Mouse (Mus musculus) urinary bladder, postnatal 25 days (tissue): ENCODE data around the gene Rarg.
"Not testable (repeated sequence)": the region's sequence is repeated elsewhere in the genome, so short reads cannot be mapped to it uniquely, and the experiment has no call there.

Source experiments
- DNase-seq: peaks from one replicate; pipeline ENCODE4 v3.0.0; 2022; ENCODE audit warnings: low spot score

Gene Rarg

DNA sequence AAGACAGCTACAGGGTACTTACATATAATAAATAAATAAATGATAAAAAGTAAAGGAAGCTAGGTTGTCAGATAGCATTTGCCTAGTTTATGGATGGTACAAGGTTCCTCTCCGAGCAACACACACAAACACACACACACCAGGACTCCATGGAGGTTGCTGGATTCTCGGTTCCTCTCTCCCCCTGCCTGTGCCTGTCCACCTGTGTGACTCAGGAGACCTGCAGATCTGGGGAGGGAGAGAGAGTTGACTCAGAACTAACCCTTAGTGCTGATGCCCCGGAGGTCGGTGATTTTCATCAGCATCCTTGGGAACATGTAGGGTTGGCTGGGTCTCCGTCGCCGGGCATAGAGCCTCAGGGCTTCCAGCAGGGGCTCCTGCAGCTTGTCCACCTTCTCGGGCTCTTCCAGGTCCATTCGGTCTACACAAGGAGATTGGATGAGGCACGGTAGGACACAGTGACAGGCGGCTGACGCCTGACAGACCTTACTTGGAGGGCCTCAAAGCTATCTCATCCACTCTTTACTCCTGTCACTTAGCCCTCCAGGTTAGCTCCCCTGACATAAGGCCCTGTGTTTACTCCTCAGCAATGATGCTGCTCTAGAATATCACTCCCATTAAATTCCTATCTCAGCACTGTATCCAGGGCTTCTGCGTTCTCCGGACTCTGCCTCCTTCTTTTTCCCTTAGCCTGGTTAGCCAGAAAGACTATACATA lies 18.6 kb downstream of the Rarg start:
- DNase-seq: no peak

DNA sequence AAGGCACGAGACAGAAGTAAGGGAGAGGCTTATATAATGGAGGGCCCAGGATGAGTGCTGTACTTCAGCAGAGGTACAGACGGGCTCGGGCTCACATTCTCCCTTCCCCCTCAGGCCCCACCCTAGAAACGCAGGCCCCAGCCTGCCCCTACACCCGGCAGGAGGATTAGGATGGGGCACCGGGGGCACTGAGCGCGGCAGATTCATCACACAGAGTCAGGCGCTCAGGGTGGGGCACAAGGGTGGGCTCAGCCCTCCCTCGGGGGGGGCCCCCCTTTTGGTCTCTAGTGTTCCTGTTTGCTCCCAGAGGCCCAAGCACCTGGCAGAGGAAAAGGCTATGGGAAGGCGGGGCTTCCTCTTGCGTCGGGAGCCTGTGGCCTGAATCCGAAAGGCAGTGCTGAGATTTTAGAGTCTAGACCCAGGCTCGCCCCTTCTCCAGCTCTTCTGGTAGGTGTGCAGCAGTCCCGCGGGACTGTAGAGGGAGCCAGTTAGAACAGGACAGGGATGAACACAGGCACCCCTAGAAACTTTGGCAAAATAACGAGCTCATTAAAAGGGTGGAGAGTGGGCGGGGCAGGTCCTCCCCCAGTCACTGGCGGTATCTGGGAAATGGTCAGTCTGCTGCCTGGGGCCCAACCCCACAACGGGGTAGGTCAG lies 21.8 kb downstream of the Rarg start:
- DNase-seq: peak; percentile 55

GRCm38 (mm10) chr15:102233896-102234295 lies 23.4 kb downstream of the Rarg start:
- DNase-seq: no peak

GRCm38 (mm10) chr15:102232764-102233163 lies 24.6 kb downstream of the Rarg start:
- no peak for DNase-seq

- DNase-seq: no peak
These were observed 25.6 kb downstream of the Rarg start, which contains the start of gene Itgb7 for GRCm38 (mm10) chr15:102231748-102232147. Gene Itgb7, minus strand, starts transcription at chr15:102231944.

- no peak for DNase-seq
These were observed 26.7 kb downstream of the Rarg start for GRCm38 (mm10) chr15:102230408-102231321.

GRCm38 (mm10) chr15:102225619-102226018 lies 31.7 kb downstream of the Rarg start:
- not testable (repeated sequence) for DNase-seq

- no peak for DNase-seq
These were observed 32.2 kb downstream of the Rarg start for GRCm38 (mm10) chr15:102224992-102225617.

DNA sequence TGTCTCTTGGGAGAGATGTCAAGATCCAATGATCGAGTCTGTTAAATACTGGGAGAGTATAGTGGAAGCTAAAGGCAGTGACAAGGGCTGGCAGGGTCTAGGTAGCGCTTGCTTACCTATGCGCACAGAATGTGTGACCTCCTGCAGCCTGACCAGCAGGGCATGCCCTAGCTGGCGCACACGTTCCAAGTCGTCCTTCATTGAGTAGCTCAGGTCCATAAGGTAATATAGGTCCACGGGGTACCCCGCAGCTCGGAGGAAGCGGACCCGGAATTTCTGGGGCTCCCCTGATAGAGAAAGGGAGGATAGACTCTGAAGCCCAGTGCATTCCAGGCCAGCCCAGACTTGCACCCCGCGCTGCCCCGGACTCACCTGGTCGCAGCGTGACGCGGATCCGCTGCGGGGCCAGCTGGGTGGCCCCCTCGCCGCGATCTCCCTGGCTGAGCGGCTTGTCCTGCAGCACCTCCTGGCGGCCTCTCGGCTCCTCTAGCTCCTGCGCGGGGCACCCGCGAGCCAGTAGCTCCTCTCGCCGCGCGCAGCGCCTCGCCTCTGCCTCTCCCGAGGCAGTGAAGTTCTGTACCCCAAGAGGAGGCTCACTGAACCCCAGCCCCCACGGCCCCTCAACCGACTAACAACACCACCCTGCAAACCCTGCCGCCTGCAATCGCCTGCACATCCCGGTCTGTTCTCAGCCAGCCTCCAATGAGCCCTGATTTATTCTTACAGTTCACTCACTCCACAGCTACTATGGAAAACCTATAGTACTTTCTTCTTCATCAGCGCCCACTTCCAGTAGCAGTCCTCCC lies 32.9 kb downstream of the Rarg start:
- peak; percentile 79 for DNase-seq

DNA sequence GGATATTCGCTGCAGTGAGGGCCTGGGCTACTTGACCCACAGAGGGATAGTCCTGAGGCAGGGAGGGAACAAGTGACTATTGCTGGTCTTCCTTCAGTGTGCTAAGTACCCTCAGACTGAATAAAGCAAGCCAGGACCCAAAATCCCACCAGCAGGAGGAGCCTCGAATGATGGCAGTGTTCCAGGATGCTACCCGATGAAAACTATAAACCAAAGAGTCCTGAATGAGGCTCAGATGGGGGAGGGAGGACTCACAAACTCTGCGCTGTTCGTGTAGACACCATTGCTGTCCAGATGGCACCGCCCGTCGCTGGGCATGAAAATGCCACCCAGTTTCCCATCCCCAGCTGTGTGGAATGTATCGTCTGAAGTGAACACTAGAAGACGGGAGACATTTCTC lies 34.9 kb downstream of the Rarg start:
- DNase-seq: no peak

DNA sequence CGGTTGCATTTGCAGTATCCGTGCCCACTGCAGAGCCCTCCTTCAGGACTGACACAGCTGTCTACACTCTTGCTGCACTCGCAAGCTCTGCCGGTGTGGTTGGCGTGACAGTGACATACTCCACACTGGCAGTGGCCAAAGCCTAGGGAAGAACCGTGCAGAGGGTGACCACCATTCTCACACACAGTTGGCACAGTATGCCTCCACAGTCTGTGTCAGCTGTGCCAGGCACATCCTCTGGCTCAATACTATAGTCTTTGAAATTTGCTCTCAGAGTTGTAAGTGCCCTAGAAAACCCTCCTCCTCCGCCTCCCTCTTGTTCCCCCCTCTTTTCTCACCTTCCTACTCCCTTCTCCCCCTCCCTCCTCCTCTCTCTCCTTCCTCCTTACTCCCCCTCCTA lies 40.0 kb downstream of the Rarg start:
- no peak for DNase-seq

DNA sequence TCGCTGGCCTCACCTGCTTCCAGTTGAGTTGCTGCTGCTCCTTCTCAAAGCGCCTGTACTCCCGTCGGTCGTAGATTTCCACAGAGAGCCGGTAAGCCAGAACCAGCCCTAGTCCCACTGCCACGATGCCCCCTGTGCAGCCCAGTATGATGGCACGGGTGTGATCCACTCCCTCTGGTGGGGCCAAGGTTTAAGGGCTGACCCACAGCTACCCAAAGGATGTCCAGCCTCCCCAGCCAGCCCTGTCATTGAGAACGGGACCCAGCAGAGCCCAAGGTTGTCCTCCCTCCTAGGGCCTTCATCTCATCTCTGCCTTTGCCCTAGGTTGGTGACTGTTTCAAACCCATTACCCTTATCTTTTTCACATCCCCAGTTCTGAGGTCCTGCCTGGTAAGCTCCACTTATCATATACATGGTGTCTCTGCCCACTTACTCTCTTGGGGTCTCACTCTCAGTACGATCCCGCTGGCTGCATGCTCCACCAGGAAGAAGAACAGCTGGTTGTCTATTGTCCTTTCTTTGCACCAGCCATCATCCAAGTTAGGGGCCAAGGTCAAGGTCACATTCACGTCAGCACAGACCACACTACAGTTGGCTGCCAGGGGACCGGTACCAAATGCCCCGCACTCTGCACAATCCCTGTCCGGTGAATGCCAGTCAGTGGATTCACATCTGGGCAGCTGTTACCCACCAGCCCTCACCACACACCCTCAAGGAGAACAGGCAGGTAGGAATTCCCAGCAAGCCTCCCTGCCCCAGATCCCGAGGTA lies 40.7 kb downstream of the Rarg start:
- no peak for DNase-seq

DNA sequence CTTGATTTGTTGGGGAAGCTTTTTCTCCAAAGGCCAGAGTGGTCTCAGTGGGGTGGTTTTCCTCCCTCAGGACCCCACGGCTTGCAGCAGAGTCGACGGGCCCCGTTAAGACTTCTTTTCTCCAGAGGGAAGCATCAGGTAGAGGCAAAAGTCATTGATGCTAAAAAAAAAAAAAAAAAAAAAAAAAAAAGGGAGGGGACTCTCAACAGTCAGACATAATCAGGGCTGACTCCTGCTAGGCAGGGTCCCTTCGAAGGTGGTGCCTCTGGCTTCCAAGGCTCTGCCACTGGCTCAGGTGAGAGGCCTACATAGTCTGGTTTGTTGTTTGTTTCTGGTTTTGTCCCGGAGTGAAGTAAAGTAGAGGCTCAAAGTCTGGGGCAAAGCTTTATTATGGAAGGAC lies 41.7 kb downstream of the Rarg start:
- no peak for DNase-seq

- no peak for DNase-seq
These were observed 43.2 kb downstream of the Rarg start for GRCm38 (mm10) chr15:102214132-102214531.

- no peak for DNase-seq
These were observed 45.4 kb downstream of the Rarg start for GRCm38 (mm10) chr15:102211895-102212294.

- DNase-seq: no peak
These were observed 46.5 kb downstream of the Rarg start for GRCm38 (mm10) chr15:102210816-102211215.

DNA sequence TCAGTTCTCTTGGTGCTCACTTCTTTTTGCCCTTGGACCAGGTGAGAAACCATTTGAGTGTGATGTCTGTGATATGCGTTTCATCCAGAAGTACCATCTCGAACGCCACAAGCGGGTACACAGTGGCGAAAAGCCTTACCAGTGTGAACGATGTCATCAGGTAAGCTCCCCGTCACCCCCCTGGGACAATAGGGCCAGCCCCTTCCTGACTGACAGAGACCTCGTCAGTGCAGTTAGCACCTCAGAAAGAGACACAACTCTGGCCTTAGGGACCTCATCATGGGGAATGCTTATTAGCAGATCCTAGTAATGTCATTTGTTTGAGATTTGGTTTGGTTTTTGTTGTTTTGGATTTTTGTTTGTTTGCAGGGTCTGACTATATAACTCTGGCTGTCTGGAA lies 48.2 kb downstream of the Rarg start:
- no peak for DNase-seq

- no peak for DNase-seq
These were observed 49.2 kb downstream of the Rarg start for GRCm38 (mm10) chr15:102208092-102208561.

DNA sequence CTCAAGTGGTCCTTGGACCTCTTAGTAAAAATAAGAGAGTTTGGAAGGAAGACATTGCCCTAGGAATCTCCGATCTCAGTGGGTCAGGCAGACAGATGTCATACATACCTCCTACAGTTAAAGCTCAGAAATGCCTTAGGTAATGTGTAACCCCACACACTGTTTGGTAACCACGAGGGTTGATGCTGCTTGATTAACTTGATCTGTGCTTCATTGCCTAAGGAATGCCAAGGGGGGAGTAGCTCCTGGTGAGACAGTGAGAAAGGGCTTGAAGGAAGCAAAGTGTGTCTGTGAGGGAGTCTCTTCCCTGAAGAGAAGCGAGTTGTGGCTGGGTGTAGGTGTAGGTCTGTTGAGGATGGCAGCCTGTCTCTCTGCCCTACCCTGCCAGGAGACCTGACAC lies 50.0 kb downstream of the Rarg start:
- DNase-seq: no peak

GRCm38 (mm10) chr15:102205779-102206178 lies 51.5 kb downstream of the Rarg start:
- DNase-seq: no peak
